Mouse (Mus musculus): Measurements from ENCODE around the gene Wdr89.
A peak's percentile ranks its signal among the peaks of the same experiment; 100 is the strongest.

The Wdr89 gene

DNA sequence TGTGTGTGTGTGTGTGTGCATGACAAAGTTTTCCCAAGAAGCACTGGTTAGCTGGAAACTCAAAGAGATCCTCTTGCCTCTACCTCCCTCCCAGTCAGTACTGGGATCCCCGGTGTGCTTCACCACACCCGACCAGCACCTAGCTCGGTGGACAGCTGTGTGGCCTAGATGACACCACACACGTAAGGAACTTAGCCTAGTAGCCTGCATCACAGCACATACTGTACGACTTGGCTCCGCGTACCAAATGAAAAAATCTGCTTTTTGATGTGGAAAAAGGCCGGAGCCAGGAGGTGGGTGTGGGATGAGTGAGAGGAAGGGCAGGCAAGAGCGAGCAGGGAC lies 450 bp downstream of the Wdr89 start:
- DNase-seq (ENCODE audit: low spot score in 2 of 2) = peak in 1 of 2 experiments; percentile 22

DNA sequence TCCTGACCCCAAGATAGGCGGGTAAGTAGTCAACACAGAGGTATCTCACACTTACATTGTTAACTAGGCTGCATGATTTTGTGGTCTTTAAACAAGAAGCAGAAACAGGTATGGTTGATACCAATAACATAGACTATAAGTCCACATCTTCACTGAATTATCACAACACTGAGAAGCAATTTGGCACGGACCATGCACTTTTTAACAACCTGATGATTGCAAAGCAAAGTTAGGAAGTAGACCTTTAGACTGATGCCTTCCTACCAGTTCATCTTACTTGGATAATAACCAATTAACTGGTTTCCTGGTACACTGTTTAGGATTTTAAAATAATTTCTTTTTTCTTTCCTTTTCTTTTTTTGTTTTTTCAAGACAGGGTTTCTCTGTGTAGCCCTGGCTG lies 1.1 kb downstream of the Wdr89 start:
- DNase-seq (ENCODE audit: low spot score in 2 of 2) = no peak

DNA sequence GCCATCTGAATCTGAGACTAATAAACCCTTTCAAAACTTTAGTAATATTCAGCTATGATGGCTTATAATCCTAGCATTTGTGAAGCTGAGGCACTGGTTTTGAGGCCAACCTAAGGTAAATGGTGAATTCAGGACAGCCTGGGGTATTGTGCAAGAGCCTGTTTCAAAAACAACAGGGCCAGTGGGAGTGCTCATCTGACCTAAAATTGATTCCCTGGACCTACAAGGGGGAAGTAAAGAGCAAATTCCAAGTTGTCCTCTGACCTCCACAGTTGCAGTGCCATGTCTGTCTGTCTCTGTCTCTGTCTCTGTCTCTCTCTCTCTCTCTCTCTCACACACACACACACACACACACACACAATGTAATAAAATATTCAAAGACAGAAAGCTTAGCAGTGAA lies 2.4 kb downstream of the Wdr89 start:
- DNase-seq (ENCODE audit: low spot score in 2 of 2) = no peak

DNA sequence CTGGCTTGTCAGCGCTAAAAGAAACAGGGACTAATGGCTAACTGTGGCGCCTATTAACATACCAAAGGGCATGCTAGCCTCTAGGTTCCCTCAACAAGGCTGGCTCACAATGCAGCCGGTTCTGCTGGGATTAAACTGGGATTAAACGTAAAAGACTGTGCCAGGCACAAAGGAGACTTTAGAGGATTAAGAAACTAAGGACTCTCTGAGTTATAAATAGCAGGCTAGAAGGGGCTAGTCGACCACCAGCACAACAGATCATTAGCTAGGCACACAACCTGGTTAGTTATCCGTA lies 4.9 kb downstream of the Wdr89 start:
- no peak for DNase-seq (ENCODE audit: low spot score in 2 of 2)

DNA sequence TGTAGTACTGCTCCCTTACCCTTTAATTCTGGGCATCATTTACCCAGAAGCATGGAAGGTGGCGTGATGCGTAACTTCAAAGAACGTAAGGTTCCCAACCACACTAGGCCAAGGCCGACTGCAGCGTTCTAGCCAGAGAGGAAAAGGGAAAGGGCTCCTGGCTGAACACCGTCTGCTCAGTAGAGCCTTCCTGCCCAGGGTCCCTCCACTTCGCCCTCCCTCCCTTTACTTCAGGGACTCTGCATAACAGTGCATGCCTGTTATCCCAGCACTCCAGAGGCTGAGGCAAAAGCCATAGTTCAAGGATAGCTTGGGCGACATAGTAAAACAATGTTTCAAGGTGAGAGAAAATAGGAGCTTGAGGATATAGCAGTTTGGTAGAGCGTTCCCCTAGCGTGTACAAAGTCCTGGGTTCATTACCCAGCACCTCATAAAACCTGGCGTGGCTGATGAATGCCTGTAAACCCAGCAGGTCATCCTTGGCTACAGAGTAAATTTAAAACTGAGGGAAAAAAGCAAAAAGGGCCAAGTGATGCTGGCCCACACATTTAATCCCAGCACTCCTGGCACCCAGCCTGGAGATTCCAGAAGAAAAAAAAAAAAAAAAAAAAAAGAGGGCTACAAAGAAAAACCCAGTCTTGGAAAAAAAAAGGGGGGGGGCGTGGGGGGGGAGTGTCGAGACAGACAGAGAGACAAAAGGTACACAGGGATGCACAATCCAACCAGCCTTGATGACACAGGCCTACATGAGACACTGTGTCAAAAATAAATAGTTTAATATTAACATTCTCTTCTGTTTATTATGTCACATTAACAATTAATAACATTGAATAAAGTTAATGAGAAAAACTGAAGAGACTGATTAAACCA lies 5.5 kb downstream of the Wdr89 start:
- no peak for DNase-seq (ENCODE audit: low spot score in 2 of 2)

DNA sequence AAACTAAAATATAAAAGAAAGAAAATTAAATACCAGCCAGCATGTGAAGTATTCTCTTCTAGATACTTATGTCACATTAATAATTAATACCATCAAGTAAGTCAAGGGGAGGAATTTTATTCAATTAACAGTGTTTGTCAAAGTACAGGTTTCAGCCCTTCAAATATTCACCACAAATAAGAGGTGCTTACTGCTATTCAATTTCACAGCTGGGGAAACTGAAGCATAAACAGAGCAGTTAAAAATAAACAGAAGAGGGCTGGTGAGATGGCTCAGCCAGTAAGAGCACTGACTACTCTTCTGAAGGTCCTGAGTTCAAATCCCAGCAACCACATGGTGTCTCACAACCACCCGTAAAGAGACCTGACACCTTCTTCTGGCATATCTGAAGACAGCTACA lies 7.0 kb downstream of the Wdr89 start:
- no peak for DNase-seq (ENCODE audit: low spot score in 2 of 2)

DNA sequence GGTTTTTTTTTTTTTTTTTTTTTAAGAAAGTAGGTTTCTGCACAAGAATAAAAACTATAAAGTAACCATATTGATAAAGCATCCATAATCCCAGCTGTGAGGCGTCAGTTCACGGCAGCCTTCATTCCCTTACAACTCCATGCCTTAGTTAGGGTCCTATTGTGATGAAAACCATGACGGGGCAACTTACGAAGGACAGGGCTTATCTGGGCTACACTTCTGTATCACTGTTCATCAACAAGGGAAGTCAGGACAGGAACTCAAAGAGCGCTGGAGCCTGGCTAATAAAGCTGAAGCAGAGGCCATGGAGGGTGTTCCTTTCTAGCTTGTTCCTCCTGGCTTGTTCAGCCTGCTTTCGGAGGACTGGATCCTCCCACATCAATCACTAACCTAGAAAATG lies 10.9 kb downstream of the Wdr89 start:
- no peak for DNase-seq (ENCODE audit: low spot score in 2 of 2)

DNA sequence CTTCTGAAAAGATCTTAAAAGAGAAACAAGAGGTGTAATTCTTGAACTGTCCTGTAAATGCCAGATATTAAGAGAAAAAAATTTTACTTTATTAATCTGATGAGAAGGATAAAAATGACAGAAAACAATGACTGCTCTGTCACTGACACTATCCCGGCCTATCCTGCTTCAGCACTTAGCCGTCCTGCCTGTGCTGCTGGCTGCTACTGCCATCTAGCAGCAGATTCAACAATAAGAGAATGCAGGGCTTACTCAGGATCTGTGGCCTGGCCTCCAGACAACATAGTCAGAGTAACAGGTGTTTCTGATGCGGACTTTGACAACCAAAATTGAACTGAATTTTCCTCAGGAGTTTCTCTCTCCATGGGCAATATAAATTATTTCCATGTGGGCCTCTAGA lies 12.8 kb downstream of the Wdr89 start:
- DNase-seq (ENCODE audit: low spot score in 2 of 2) = peak in 1 of 2 experiments; percentile 52

DNA sequence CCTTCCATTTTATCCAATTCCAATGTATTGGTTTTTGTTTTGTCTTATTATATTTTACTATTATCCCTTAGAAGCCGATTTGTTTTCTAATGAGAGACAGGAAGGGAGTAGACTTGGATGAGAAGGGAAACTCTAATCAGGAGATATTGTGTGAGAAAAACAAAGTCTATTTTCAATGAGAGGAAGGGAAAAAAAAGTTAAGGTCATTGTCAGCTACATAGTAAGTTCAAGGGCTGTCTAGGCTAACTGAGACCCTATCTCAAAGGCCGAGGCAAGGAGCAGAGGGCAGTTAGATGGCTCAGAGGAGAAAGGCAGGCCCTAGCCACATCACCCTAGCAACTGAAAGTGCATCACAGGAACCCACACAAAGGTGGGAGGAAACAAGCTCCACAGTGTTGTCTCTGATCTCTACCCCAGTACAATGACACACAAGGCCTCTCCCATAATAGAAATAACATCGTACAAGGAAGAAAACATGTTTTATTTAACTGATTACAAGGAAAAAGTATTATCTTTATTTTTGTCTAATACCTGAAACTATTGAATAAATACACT lies 15.0 kb downstream of the Wdr89 start:
- no peak for DNase-seq (ENCODE audit: low spot score in 2 of 2)

DNA sequence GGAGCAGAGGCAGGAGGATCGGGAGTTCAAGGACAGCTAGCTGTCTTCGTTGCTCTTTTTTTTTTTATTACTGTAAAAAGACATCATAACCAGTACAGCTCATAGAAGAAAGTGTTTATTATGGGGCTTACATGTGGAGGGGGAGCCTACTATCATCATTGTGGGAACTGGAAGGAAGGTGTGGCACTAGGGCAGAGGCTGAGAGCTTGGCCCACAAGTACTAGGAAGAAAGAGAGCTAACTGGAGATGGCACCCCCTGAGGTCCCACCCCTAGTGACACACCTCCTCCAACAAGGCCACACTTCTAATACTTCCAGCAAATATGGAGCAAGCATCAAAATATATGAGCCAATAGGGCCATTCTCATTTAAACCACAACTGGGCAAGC lies 19.6 kb downstream of the Wdr89 start:
- no peak for DNase-seq (ENCODE audit: low spot score in 2 of 2)

DNA sequence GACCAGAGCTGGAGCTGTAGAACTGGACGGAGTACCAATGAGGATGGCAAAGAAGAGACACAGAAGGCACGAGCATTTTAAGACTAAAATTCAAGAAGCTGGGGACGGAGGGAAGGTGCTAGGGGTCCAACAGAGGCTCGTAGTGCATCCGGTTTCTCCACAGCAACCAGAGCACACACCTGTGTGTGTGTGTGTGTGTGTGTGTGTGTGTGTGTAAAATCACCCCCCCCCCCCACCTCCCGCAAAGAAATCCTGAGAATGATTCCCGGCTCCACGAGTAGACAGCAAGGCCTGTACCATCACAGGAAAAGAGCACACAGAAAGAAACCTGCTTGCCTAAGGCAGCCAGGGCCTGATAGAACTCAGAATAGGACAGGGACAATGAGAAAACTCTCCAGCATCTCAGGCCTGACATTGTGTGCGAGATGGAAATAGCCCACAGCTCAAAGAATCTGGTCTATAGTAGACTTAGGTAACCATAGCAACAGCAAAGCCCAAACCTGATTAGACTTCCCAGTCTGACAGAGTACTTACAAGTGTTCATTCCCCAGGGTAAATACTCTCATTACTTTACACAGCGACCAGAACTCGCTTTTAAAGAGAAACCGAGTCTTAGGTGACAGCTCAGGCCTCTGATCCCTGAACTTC lies 20.2 kb downstream of the Wdr89 start:
- peak; percentile 35 to 51 for DNase-seq (ENCODE audit: low spot score in 2 of 2)

DNA sequence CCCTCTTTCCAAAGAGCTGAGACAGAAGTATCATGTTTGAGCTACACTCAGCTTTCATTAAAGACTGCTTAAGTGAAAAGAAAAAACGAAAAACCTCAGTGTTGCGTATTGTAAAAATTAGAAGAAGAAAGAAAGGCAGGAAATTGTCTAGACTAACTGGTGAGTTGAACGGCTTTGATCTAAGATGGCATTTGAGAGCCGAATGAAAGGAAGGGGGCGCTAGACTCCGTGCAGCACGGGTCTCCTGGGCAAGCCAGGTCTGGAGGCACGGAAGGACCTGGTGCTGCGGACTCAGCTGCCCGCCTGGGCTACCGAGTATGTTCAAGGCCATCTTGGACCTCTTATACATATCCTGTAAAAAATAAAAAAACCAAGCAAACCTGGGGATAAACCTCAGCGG lies 21.1 kb downstream of the Wdr89 start:
- DNase-seq (ENCODE audit: low spot score in 2 of 2) = no peak

DNA sequence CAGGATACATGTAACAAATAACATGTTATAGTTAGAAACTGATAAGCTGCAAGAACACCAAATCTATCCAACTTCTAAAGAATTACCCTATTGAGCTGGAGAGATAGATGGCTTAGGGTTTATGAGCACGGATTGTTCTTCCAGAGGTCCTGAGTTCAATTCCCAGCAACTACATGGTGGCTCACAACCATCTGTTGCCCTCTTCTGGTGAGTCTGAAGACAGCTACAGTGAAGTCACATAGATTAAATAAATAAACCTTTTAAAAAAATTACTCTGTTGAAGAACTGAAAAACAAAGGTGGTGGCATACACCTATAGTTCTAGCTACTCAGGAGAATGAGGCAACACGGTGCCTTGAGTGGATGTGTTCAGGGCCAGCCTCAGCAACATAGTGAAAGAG lies 21.7 kb downstream of the Wdr89 start:
- DNase-seq (ENCODE audit: low spot score in 2 of 2) = no peak

DNA sequence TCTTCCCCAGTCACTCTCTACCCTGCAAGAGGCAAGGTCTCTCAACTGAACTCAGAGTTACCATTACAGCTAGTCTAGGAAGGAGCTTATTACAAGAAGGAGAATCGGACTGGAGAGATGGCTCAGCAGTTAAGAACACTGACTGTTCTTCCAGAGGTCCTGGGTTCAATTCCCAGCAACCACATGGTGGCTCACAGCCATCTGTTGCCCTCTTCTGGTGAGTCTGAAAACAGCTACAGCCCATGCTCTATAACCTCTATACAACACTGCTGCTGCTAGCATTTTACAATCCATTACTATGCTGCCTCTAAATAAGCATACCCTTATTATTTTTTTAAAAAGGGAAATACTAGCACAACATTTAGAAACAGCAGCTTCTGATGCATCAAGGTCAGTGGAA lies 23.6 kb downstream of the Wdr89 start:
- no peak for DNase-seq (ENCODE audit: low spot score in 2 of 2)

DNA sequence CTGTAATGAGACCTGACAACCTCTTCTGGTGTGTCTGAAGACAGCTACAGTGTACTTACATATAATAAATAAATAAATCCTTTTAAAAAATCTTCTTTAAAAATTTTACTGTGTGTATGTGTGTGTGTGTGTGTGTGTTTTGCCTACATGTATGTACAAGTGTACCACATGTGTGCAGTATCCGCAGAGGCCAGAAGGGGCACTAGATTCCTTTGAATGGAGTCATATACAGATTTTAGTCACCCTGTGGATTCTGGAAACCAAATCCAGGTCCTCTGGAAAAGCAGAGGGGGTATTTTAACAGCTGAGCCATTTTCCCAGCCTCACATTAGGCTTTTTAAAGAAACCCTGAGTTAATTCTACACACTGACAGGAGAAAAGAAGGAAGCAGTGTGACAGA lies 27.6 kb downstream of the Wdr89 start:
- DNase-seq (ENCODE audit: low spot score in 2 of 2) = no peak

DNA sequence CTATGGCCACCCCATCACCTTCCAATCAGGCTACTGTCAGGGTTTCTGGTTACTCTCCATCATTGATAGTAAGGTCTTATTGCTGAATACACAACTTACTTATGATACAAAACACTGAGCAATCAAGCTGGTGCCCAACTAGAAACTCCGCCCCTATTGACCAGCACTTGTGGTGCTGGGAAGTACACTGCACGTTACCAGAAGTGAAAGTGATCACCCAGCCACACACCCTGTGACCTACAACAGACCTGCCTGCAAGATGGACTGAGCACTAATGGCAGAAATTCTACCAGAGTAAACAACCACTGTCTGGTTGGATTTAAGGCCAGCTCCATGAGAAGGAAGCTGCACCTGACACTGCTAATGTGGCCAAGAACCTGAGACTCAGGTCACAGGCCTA lies 31.0 kb downstream of the Wdr89 start:
- no peak for DNase-seq (ENCODE audit: low spot score in 2 of 2)

DNA sequence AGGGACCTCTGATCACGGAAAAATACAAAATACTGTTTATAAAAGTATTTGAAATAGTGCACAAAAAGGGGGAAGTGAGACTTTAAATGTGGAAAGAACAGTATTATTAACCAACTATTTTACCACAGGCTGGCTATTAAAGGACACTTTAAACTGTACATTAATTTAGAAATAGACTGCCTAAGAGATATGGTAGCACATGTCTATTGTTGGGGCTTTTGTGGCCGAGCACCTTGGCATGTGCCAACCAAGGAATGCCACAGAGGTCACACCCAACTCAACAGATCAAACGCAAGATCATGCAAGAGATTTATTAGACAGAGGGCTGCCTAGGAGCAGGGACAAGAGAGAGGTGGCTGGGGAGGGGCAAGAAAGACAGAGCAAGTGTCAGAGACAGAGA lies 32.2 kb downstream of the Wdr89 start:
- DNase-seq (ENCODE audit: low spot score in 2 of 2) = no peak

DNA sequence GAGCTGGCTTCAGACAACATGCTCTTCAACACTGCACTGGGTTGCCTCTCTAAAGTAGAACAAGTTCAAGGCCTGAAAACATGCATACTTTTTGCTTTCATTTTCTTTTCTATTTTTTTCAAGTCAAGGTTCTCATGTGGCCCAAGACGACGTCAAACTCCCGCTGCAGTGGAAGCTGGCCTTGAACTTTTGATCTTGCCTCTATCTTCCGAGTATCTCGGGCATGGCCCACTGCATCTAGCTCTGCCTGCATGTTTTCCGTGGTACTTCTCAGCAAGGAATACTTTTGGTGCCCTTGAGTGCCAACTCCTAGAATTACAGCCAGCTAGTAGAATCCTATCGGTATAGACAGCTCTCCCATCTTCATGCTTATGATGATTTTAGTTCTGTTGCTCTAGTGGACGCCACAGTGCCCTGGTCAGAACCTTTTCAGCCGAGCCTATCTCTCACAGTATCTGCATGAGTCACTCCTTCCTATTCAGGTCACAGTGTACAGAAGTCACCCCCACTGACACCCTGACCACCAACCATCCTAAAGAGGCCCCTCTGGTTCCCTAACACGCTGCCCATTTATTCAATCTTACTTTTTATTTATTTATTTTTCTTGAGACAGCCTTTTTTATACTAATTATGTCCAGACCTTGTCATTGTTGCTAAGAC lies 33.4 kb downstream of the Wdr89 start:
- no peak for DNase-seq (ENCODE audit: low spot score in 2 of 2)

DNA sequence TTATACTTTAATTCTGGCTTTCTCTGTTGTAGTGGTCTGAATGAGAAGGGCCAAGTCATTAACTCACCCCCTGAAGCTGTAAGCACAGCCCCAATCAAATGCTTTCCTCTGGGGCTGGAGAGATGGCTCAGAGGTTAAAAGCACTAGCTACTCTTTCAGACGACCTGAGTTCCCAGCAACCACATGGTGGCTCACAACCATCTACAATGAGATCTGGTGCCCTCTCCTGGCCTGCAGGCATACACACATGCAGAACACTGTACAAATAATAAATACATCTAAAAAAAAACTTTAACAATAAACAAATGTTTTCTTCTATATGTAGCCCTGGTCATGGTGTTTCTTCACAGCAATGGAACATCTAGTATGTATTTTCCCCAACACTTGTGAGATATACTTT lies 39.7 kb downstream of the Wdr89 start:
- no peak for DNase-seq (ENCODE audit: low spot score in 2 of 2)

DNA sequence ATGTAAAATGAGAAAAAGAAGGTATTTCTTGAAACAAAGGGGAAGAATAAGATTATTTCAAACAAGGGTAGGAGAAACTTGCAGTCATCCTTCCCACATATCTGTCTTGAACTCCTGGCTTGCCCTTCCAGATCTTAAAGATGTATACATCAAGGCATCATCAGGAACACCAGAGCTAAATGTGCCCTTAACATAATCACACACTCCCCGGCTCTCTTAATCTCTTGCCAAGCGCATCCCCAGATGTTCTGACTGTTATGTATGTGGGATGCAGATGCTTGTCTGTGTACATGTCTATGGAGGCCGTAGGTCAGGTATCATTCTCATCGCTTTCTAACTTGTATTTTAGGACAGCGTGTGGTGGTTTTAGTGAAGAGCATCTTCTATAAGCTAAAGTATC lies 46.0 kb downstream of the Wdr89 start:
- no peak for DNase-seq (ENCODE audit: low spot score in 2 of 2)

DNA sequence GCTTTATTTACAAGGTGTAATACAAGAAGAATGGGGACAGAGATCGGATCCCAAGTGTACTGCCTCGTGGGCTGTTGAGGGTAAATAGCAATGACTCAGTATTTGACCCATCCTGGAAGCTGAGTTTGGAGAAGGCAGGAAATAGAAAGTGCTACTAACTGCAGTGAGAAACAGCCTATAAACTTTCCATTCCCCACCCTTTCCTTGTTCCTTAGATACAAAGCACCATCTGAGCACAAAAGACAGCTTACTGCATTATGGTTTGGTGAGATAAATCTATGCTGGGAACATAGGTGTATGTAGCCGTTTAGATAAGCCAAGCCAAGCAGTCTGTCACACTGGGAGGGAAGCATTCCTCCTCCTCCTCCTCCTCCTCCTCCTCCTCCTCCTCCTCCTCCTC lies 46.5 kb downstream of the Wdr89 start:
- no peak for DNase-seq (ENCODE audit: low spot score in 2 of 2)

DNA sequence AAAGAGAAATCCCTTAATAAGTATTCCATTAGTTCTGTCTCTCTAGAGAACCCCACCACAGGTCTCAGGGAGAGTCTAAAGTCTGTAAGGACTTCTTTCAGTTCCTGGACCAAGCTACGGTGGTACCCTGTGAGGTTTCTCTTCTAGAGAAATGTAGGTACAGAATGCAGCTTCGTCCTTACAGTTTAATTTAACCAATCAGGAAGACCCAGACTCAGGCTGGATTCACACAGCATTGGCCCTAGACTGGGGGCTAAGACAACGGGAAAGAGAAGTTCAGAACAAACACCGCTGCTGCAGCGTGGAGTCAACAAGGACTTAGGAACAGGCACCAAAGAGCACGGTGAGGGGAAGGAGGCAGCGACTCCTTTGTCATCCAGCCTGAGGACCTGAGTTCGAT lies 52.5 kb downstream of the Wdr89 start:
- DNase-seq (ENCODE audit: low spot score in 2 of 2) = no peak

DNA sequence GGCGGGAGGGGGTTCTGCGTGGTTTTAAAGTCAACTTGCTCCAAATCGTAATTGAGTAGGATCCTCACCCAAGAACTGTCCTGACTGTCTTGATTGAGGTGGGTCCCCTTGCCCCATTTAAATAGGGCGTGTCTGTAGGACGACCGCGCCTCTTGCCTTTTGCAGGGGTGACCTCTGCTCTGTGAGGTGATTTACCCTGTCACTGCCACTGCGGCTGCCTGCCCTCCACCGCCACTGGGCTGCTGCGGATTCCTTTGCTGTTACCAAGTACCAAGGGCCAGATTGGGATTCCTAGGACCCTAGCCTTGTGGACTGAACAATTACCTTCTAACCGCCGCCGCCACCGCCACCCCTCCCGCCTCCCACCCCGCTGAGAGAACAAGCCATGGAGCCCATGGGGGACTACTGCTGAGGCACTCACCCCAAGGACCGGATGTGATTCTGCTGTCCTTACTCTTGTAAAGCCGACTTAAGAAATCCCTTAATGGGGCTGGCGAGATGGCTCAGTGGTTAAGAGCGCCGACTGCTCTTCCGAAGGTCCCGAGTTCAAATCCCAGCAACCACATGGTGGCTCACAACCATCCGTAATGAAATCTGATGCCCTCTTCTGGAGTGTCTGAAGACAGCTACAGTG lies 53.1 kb downstream of the Wdr89 start:
- DNase-seq (ENCODE audit: low spot score in 2 of 2) = no peak

Data from left cerebral cortex, adult 9 months (tissue).